Mouse (Mus musculus): ENCODE data around the gene Lrwd1. TPM values are rescaled to one million over a fixed set of nuclear protein-coding genes. Genes with fewer than 3 reads are reported as not detected.

Gene Lrwd1
- polyA plus RNA-seq, 1 experiment from 2014 or later = 23.1 TPM

DNA sequence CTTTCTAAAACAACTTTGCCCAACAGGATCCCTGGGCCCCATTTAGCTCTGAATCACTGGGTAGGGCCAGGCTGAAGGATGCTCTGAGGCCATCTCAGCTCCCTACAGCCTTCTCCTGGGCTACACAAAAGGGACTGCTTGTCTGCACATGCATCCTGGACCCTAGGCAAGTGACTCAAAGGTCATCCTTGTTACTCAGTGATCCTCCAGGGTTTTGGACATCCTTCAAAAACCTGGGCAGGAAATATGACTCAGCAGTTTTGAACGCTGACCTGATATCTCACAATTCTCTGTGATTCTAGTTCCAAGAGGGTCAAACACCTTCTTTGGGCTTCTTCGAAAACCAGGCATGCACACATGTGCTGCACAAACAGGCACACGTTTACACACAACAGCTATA is 26.8 kb downstream of the Lrwd1 start:
- ATAC-seq (replicated peaks; ENCODE audit: low FRiP score, low read depth) = no peak
- Histone ChIP-seq H3K9ac (ENCODE audit: low read depth, low read length) (no peak overlapping the region), H3K27me3 (ENCODE audit: insufficient read depth, low read length) (no peaks in the 10 kb centered on the region), H3K4me2 (ENCODE audit: low read length) (no peak overlapping the region), H3K4me1 (replicated peaks; ENCODE audit: insufficient read depth, low read length) (no peaks in the 10 kb centered on the region), H3K9me3 (replicated peaks; ENCODE audit: low read length) (no peaks in the 10 kb centered on the region), H3K4me3 (replicated peaks; ENCODE audit: low read depth, low read length) (no peak overlapping the region), H3K36me3 (ENCODE audit: insufficient read depth, low read length) (no peaks in the 10 kb centered on the region), H3K27ac (no peak overlapping the region)
- DNase-seq (ENCODE audit: low spot score) = no peak
- TF ChIP-seq CTCF (IDR thresholded peaks at IDR 0.05; ENCODE audit: low read depth) = no peak
- WGBS = 77% methylated on average over 3 of the region's 3 CpGs

DNA sequence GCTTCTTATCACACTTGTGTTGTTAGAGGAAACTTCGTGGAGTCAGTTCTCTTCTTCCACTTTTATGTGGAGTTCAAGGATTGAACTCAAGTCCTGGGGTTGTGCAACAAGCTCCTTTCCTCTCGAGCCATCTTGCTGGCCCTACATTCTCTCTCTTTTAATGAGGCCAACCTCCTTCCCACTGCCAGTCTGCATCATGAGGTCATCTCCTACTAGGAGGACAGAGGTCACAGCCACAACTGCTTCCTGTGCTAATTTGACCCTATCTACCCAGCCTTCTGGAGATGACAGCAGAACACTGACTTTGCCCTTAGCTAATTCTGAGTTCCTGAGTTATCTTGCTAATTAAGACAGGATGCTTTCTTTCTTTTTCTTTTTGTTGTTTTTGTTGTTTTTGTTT is 27.4 kb downstream of the Lrwd1 start:
- no peak for TF ChIP-seq CTCF (IDR thresholded peaks at IDR 0.05; ENCODE audit: low read depth)
- no peaks in the 10 kb centered on the region for H3K9me3 ChIP-seq (replicated peaks; ENCODE audit: low read length)
- no peaks in the 10 kb centered on the region for H3K4me1 ChIP-seq (replicated peaks; ENCODE audit: insufficient read depth, low read length)
- no peak overlapping the region for H3K4me3 ChIP-seq (replicated peaks; ENCODE audit: low read depth, low read length)
- 44% methylated on average over 2 of the region's 2 CpGs for WGBS
- H3K9ac ChIP-seq (ENCODE audit: low read depth, low read length) = no peak overlapping the region
- H3K4me2 ChIP-seq (ENCODE audit: low read length) = no peak overlapping the region
- H3K36me3 ChIP-seq (ENCODE audit: insufficient read depth, low read length) = no peaks in the 10 kb centered on the region
- DNase-seq (ENCODE audit: low spot score) (no peak), ATAC-seq (replicated peaks; ENCODE audit: low FRiP score, low read depth) (no peak)
- no peaks in the 10 kb centered on the region for H3K27me3 ChIP-seq (ENCODE audit: insufficient read depth, low read length)
- H3K27ac ChIP-seq = no peak overlapping the region

DNA sequence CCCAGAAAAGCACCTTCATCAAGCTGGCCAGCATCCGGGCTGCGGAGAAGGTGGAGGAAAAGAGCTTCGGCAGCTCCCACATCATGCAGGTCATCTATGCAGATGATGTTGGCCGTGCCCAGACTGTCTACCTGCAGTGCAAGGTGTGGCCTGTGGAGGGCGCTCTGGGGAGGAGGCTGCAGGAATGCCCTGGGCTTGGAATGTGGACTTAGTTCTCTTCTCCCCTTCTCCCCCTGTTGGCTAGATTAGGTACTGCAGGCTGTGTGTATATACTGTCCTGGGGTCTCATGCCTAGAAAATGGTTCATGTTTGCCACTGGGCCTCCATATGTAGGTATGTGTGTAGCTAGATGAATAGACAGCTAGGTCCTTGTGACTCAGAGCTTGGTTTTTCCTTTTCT is 31.4 kb downstream of the Lrwd1 start:
- H3K4me1 ChIP-seq (replicated peaks; ENCODE audit: insufficient read depth, low read length) = no peaks in the 10 kb centered on the region
- H3K9ac ChIP-seq (ENCODE audit: low read depth, low read length) = no peak overlapping the region
- TF ChIP-seq CTCF (IDR thresholded peaks at IDR 0.05; ENCODE audit: low read depth) = peak; percentile 67
- no peaks in the 10 kb centered on the region for H3K9me3 ChIP-seq (replicated peaks; ENCODE audit: low read length)
- H3K4me2 ChIP-seq (ENCODE audit: low read length) = no peak overlapping the region
- no peaks in the 10 kb centered on the region for H3K36me3 ChIP-seq (ENCODE audit: insufficient read depth, low read length)
- no peaks in the 10 kb centered on the region for H3K27me3 ChIP-seq (ENCODE audit: insufficient read depth, low read length)
- no peak for ATAC-seq (replicated peaks; ENCODE audit: low FRiP score, low read depth)
- no peak for DNase-seq (ENCODE audit: low spot score)
- H3K4me3 ChIP-seq (replicated peaks; ENCODE audit: low read depth, low read length) = no peak overlapping the region
- 89% methylated on average over 5 of the region's 5 CpGs for WGBS
- no peak overlapping the region for H3K27ac ChIP-seq

DNA sequence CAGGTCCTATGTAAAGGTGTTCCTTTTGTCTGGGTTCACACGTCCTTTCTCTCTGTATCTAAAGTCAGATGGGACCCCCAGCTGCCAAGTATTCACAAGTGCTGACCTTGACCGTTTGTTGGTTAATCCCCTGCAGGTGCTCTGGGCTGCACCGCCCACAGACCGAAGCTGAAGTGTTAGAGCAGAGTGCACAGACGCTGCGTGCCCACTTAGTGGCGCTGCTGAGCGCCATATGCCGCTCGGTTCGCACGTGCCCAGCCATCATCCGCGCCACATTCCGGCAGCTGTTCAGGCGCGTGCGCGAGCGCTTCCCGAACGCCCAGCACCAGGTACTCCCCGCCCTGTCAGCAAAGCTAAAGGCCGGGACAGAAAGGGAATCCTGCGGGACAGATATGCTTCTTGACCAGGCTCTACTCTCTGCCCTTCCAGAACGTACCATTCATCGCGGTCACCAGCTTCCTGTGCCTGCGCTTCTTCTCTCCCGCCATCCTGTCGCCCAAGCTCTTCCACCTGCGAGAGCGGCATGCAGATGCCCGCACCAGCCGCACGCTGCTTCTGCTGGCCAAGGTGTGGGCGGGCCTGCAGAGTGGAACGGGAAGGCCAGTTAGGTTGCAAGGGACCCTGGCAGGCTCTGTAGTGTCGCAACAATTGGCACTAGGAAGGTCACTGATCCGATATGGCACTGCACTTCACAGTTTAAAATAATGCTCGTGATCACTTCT is 33.6 kb downstream of the Lrwd1 start:
- Histone ChIP-seq H3K36me3 (ENCODE audit: insufficient read depth, low read length) (no peaks in the 10 kb centered on the region), H3K4me2 (ENCODE audit: low read length) (peak overlapping the region; percentile 63), H3K4me1 (replicated peaks; ENCODE audit: insufficient read depth, low read length) (no peaks in the 10 kb centered on the region), H3K9ac (ENCODE audit: low read depth, low read length) (0 out of 2 replicates have a peak overlapping the region, but pooled peaks have one; percentile 37), H3K27ac (no peak overlapping the region), H3K27me3 (ENCODE audit: insufficient read depth, low read length) (no peaks in the 10 kb centered on the region), H3K4me3 (replicated peaks; ENCODE audit: low read depth, low read length) (peak overlapping the region; percentile 18; the same call in 1 of the 2 replicates), H3K9me3 (replicated peaks; ENCODE audit: low read length) (no peaks in the 10 kb centered on the region)
- peak; percentile 83 for DNase-seq (ENCODE audit: low spot score)
- peak; percentile 78 for ATAC-seq (replicated peaks; ENCODE audit: low FRiP score, low read depth)
- 8% methylated on average over 41 of the region's 41 CpGs for WGBS
- TF ChIP-seq CTCF (IDR thresholded peaks at IDR 0.05; ENCODE audit: low read depth) = peak; percentile 83

DNA sequence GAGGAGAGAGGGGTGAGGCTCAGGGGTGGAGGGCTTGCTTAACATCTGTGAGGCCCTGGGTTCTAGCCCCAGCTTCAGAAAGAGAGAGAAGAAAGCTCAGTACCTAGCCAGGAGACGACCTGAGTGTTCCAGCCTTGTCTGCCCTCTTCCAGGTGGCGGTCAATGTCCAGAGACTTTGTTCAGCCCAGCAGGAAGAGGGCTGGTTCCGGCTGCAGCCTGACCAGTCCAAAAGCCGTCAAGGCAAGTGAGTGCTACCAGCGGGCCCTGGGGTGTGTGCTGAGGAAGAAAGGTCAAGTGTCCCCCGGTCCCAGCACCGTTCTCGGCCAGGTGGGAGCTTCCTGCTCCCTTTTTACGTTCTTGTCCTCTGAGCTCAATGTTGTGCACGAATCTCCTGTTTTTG is 37.3 kb downstream of the Lrwd1 start:
- DNase-seq (ENCODE audit: low spot score) = no peak

DNA sequence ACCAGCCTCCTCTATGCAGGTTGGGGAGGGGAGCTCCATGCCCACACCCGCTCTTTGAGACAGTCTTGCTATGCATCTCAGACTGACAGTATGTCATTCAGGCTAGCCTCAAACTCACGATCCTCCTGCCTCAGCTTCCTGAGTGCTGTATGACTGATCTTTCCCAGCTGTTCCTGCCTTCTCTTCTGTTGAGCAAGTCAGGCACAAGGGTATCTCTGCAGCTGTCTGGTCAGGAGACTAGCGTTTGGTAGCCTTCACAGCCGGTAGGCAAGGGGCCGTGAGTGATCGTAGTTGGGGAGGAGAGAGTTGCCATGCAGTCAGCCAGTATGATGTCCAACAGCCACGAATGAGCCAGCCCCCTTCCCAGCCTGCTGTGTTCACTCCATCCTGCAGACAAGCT is 40.8 kb downstream of the Lrwd1 start:
- DNase-seq (ENCODE audit: low spot score) = no peak
- no peaks in the 10 kb centered on the region for H3K9me3 ChIP-seq (replicated peaks; ENCODE audit: low read length)
- H3K27ac ChIP-seq = no peak overlapping the region
- no peaks in the 10 kb centered on the region for H3K27me3 ChIP-seq (ENCODE audit: insufficient read depth, low read length)
- H3K36me3 ChIP-seq (ENCODE audit: insufficient read depth, low read length) = peaks cover 3% of the 10 kb centered on the region; the same call in 1 of the 2 replicates
- WGBS = 77% methylated on average over 7 of the region's 7 CpGs
- no peak for ATAC-seq (replicated peaks; ENCODE audit: low FRiP score, low read depth)
- H3K4me2 ChIP-seq (ENCODE audit: low read length) = no peak overlapping the region
- H3K4me3 ChIP-seq (replicated peaks; ENCODE audit: low read depth, low read length) = no peak overlapping the region
- no peaks in the 10 kb centered on the region for H3K4me1 ChIP-seq (replicated peaks; ENCODE audit: insufficient read depth, low read length)
- no peak overlapping the region for H3K9ac ChIP-seq (ENCODE audit: low read depth, low read length)
- no peak for TF ChIP-seq CTCF (IDR thresholded peaks at IDR 0.05; ENCODE audit: low read depth)

More for the DNA sequence above, 37.3 kb downstream of the Lrwd1 start:
- Histone ChIP-seq H3K4me2 (ENCODE audit: low read length) (no peak overlapping the region), H3K27ac (no peak overlapping the region), H3K4me3 (replicated peaks; ENCODE audit: low read depth, low read length) (no peak overlapping the region), H3K9ac (ENCODE audit: low read depth, low read length) (no peak overlapping the region), H3K9me3 (replicated peaks; ENCODE audit: low read length) (no peaks in the 10 kb centered on the region), H3K27me3 (ENCODE audit: insufficient read depth, low read length) (no peaks in the 10 kb centered on the region), H3K4me1 (replicated peaks; ENCODE audit: insufficient read depth, low read length) (no peaks in the 10 kb centered on the region), H3K36me3 (ENCODE audit: insufficient read depth, low read length) (no peaks in the 10 kb centered on the region)
- WGBS = 79% methylated on average over 10 of the region's 10 CpGs
- TF ChIP-seq CTCF (IDR thresholded peaks at IDR 0.05; ENCODE audit: low read depth) = no peak
- no peak for ATAC-seq (replicated peaks; ENCODE audit: low FRiP score, low read depth)
